Mouse (Mus musculus) right cerebral cortex, adult 2 months (tissue): ENCODE results near the gene Ubac2.

Source experiments
- DNase-seq, 2 experiments: peaks; one replicate each; pipeline ENCODE4 v3.0.0; 2021 to 2022; ENCODE audit warnings: low spot score in 2 of 2

Gene Ubac2

DNA sequence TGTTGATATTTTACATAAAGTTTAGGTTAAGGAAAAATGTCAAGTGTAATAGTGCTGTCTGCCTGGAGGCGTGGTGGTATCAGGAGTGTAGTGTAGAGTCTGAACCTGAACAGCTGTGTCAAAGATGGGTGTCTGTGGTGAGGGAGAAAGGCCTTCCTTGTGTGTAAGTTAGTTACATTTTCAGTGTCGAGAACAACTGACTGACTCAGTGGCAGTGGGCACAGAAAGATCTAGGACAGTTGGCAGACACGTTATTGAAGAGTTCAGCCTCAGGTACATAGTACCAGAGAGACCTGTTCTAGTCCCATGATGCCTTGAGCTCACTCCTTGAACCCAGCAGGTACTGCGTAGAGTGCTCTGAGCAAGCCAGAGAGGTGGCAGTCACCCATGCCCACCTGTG is 87.0 kb downstream of the Ubac2 start:
- no peak for DNase-seq

DNA sequence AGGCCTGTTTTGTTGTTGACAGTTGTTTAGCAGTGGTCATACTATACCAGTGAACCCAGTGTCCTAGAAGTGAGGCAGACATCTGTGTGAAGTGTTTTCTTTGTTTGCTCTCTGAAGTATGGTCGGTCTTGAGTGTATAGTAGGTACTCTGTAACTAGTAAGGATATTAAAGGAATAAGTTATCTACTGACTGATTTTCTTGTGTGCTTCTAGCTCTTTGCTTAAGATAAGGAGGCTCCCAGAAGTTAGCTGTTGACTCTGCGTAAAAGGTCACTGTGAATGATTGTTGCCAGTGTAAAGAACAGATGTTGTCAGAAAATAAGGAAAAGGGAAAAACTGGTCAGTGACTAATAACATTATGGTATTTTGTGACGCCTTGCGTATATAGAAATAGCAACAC is 88.7 kb downstream of the Ubac2 start:
- DNase-seq: no peak

- DNase-seq: no peak
Measured at GRCm38 (mm10) chr14:121970402-121970801, 92.0 kb downstream of the Ubac2 start.

DNA sequence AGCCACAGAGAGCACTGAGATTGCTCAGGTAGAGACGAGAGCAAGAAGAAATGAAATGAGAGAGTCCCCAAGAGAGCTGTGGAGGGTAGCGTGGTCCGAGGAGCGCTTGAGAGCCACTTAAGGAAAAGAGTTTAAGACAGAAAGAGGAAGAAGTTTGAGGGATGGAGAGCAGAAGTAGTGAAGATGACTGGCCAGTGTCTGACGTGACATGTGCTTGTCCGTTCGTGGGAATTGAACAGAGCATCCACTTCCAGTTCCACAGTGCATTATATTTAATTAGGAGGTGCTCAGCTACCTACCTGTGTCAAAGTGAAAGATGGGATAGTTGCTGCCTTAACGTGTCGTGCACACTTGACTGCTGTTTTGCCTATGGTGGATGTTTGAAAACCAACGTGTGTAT is 94.7 kb downstream of the Ubac2 start:
- no peak for DNase-seq

- DNase-seq: no peak
Measured at GRCm38 (mm10) chr14:121981531-121981930, 103.1 kb downstream of the Ubac2 start.

DNA sequence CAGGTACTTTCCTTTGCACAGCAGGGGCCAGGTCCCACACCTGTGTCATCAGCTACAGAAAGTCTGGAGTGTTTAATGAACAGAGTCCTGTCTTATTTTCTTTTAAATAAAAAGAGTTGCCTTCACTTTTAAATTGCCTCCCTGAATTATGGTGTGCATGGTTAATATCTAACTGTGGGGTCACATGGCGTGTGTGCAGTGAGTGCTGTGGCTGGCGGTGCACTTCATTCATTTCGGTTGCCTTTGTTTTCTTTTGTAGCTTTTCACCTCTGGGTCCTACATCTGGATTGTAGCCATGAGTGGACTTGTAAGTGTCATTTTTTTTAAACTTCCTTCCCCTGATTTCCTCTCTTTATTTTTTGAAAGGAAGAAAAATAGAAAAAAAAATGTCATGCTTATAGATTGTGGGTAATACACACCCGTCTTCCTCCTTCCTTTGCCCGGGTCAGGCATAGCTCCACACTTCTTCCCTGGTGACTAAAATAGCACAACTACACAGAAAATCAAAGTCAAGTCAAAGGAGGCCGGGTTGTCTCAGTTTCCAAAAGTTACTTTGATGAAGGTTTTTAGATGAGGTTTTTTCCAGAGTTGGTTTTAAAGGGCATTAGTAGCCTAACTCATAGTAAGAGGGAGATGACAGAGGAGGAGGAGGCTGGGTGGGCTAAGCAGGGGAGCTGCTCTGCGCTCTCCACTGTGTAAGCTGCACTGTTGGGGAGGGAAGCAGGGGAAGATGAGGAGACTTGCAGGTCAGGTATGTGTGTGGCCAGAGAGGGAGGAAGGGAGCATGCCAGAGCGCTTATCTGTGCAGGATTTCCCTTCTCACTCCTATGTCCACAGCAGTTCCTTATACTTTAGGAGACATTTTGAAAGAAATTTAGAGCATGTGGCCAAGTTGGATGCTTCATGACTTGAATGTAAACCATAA is 104.9 kb downstream of the Ubac2 start:
- DNase-seq: no peak

DNA sequence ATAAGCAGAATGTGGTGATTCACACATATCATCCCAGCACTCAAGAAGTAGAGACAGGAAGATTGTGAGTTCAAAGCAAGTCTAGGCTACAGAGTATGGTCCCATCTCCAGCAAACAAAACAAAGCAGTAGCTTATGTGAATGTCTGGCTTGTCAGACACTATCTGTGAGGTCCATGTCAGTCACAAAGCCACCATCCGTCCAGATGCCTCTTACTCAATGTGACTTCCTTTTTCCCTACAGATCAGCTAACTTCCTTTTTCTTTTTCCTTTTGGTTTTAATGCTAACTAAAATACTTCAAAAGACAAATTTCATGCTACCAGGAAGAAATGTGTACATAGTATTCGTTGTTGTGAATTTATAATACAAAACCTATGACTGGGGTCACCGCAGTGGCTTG is 107.1 kb downstream of the Ubac2 start:
- no peak for DNase-seq

DNA sequence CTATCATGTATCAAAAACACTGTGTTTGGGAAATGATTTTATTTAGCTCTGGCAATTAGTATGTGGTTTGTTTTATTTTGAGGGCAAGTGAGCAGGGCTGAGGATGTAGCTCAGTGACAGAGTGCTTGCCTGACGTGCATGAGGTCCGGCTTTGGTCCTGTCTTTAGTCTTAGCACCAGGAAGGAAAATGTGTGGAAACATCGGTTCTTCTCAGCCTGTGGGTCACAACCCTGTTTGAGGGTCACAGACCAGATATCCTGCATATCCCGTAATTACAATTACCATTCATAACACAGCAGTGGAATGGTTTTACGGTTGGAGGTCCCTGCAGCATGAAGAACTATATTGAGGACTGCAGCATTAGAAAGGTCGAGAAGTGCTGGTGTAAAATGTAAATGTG is 107.6 kb downstream of the Ubac2 start:
- DNase-seq: no peak

DNA sequence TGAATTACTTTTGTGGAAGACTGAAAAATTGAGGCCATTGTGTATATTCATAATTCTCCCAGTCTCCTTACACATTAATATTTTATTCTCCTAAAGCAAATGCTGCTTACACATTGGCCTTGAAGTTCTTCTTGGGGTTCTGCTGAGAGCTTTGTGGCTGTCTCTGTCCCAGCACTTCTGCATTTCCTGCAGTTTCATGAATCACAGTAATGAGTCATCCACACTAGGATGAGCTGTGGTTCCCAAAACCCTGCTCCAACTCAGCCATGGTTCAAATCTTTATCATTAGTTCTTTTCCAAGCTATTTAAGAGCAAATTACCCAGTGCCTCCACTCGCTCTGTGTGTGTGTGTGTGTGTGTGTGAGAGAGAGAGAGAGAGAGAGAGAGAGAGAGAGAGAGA is 108.9 kb downstream of the Ubac2 start:
- no peak for DNase-seq

DNA sequence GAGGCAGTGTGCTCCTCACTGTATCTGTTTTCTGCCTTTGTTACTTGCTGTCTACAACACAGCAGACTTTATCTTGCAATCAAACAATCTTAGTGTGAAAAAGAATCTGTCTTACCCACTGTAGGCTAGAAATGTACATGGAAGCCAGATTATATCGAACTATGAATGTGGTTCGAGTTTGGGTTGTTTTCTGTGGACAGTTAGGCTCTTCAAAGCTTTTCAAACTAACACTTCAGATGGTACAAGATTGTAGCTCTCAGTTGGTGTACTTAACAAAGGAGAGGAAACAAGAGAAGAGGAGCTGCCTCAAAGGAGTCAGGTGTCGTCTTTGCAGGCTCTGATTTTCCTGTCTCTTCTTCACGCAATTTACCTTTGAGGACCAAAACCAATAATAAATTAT is 109.3 kb downstream of the Ubac2 start:
- DNase-seq: no peak

- DNase-seq: no peak
Measured at GRCm38 (mm10) chr14:121989331-121989730, 110.9 kb downstream of the Ubac2 start.

DNA sequence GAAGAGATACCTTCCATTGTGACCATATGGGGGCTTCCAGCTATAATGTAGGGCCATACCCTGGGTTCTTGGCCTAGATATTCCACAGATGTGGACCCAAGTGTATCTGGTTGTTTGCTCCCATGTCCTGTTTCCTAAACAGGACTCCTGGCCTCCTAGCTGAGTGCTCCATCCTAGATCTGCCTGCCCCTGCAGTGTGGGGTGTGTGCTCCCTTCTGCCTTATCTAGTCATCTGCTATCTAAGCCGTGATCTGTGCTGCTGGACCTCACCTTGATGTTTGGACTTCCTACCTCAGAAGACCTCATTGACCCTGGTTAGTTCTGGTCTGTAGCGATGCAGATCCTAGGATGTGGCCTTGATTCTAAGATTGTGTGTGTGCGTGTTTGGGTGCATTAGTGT is 111.4 kb downstream of the Ubac2 start:
- no peak for DNase-seq

GRCm38 (mm10) chr14:121990897-121991296 is 112.5 kb downstream of the Ubac2 start:
- no peak for DNase-seq

DNA sequence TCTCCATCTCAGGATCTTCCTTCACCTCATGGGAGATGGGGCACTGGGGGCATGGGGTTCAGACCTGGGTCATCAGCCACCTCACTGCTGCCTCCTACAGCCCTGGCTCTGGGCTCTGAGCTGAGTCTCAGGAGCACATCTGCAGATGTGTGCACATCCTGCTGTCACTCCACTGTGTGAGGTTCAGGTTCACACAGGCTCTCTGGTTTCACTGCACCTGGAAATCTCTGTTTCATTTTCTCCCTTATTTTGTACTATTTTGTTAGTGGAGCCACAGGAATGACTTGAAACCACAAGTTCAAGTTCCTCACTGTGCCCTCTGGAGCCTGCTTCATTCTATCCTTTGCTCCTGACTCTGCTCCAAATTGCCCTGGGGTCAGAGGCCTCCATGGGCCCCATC is 113.5 kb downstream of the Ubac2 start:
- no peak for DNase-seq

GRCm38 (mm10) chr14:121992395-121993280 is 114.2 kb downstream of the Ubac2 start:
- no peak for DNase-seq

GRCm38 (mm10) chr14:121993616-121994015 is 115.2 kb downstream of the Ubac2 start:
- DNase-seq: no peak

DNA sequence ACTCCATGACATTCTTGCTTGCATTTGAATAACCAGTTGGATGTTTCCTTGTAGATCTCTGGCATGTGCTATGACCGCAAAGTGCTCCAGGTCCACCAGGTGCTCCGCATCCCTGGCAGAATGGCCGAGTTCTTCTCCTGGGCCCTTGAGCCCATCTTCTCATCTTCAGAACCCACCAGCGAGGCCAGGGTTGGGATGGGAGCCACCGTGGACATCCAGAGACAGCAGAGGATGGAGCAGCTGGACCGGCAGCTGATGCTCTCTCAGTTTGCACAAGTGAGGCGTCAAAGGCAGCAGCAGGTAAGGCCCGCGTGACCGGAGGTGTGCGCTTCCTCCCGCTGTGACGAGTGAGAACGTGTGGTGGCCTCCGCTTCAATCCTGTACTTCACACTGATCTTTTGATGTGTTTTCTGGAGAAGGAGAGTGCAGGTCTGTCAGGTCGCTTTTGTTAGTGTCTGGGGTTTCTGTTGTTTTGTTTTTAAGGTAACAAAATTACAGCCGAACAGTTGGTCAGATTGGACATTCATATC is 115.8 kb downstream of the Ubac2 start:
- DNase-seq: no peak

- no peak for DNase-seq
Measured at GRCm38 (mm10) chr14:121994846-121995556, 116.6 kb downstream of the Ubac2 start.

DNA sequence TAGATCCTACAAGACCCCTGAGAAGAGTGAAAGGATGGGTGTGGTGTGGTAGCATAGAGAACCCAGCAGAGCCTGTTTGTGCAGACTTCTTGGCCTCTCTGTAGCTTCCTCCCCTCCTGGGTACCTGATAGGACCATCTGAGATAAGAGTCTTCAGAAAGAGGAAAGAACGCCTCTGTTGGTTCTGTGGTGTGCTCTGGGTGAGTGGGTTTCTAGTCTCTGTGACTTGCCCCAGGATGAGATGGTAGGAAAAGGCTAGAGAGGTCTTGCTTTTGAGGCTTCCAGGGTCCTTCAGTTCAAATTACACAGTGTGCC is 117.1 kb downstream of the Ubac2 start:
- DNase-seq: no peak

GRCm38 (mm10) chr14:121996786-121997185 is 118.4 kb downstream of the Ubac2 start:
- DNase-seq: peak in 1 of 2 experiments; percentile 21

GRCm38 (mm10) chr14:121999455-121999854 is 121.0 kb downstream of the Ubac2 start:
- no peak for DNase-seq
